Mouse (Mus musculus): Measurements from ENCODE around the gene Npy5r. TPM values are rescaled to one million over a fixed set of nuclear protein-coding genes. Genes with fewer than 3 reads are reported as not detected.

Gene Npy5r
- total RNA-seq (2022) = not detected

- DNase-seq (ENCODE audit: low spot score in 2 of 2) = no peak
Measured at GRCm38 (mm10) chr8:66687511-66688329, at the start of gene Npy5r. TSS of gene Npy5r (minus strand) at chr8:66688128.

DNA sequence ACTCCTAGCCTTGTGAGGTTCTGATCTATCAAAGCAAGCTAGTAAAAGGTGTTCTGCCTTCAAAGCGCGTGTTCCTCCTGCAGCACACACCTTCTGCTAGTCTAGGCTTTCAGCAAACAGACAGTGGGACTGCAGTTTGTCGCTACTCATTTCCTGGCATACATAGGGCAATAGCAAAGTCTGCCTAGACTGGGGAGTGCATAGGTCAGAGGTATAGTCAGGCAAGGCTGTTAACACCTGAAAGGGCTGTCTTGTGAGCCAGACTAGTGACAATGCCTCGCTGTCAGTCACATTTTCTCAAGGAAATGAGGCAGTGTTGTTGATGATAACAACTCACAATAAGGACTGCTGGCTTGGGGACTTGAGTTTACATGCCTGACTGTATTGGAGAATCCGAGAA, 44.0 kb upstream of the Npy5r start:
- no peak for DNase-seq (ENCODE audit: low spot score in 2 of 2)

GRCm38 (mm10) chr8:66729446-66729845, 41.5 kb upstream of the Npy5r start:
- DNase-seq (ENCODE audit: low spot score in 2 of 2) = no peak

- no peak for DNase-seq (ENCODE audit: low spot score in 2 of 2)
Measured at GRCm38 (mm10) chr8:66722835-66723234, 34.9 kb upstream of the Npy5r start.

GRCm38 (mm10) chr8:66714324-66714975, 26.5 kb upstream of the Npy5r start:
- DNase-seq (ENCODE audit: low spot score in 2 of 2) = no peak

DNA sequence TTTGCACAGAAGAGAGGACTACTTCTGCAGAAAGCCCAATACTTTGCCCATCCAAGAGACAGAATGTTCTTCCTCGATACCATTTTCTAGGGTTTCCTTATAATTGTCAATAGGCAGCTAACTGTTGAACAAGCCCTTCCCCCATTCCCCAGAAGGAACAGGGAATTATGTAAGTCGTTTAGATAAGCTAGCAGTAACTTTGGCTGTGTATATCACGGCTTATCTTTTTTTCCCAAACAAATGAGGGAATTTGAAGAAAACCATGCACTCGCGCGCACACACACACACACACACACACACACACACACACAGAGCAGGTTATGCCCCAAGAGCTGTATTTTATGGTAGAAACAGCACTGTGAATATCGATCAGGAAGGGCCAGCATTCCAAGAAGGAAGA, 10.9 kb upstream of the Npy5r start:
- DNase-seq (ENCODE audit: low spot score in 2 of 2) = no peak

GRCm38 (mm10) chr8:66698011-66698410, 10.1 kb upstream of the Npy5r start:
- DNase-seq (ENCODE audit: low spot score in 2 of 2) = no peak

- DNase-seq (ENCODE audit: low spot score in 2 of 2) = no peak
Measured at GRCm38 (mm10) chr8:66696970-66697843, 9.3 kb upstream of the Npy5r start, which contains the start of gene Npy1r. TSS of gene Npy1r (plus strand) at chr8:66697192.

DNA sequence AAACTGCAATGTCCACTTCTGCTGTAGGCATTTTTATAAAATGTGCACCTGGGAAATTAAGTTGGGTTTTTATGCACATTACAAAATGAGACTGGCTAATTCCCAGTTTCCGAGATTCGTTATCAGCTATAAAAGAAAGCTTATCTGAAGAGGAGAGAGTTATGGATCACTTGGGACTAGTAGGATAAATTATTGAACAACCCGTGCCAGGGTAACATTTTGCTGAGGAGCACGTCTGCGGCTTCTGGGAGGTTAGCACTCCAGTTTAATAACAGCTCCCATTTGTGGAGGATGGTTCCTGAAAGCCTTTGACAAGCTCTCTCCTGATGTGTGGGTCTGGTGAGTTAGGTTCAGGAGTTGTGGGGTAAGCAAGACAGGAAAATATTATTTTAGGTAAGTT, 2.5 kb upstream of the Npy5r start:
- no peak for DNase-seq (ENCODE audit: low spot score in 2 of 2)

GRCm38 (mm10) chr8:66688799-66689198, 871 bp upstream of the Npy5r start:
- no peak for DNase-seq (ENCODE audit: low spot score in 2 of 2)

- no peak for DNase-seq (ENCODE audit: low spot score in 2 of 2)
Measured at GRCm38 (mm10) chr8:66688395-66688794, 467 bp upstream of the Npy5r start.

GRCm38 (mm10) chr8:66681261-66681660, 6.7 kb downstream of the Npy5r start:
- DNase-seq (ENCODE audit: low spot score in 2 of 2) = no peak

- no peak for DNase-seq (ENCODE audit: low spot score in 2 of 2)
Measured at GRCm38 (mm10) chr8:66630721-66631120, 57.2 kb downstream of the Npy5r start.

Other genes starting within 250 kb of the Npy5r start
- gene Tma16, start 201.6 kb downstream of the Npy5r start, total RNA-seq (2022) = 1 to 10 TPM; 4.0 to 4.9 (median 4.4) TPM
- not detected for gene Tktl2, start 176.4 kb downstream of the Npy5r start, total RNA-seq (2022)
- gene Npy1r, start 9.1 kb upstream of the Npy5r start, total RNA-seq (2022) = 1 to 10 TPM in 2 of 4 experiments, under 1 TPM in 2; 0.77 to 1.5 (median 1.1) TPM
- 1 to 10 TPM; 3.6 to 4.8 (median 4.0) TPM for gene Naf1, start 172.1 kb upstream of the Npy5r start, total RNA-seq (2022)